Mouse (Mus musculus): ENCODE results near the gene Casz1. TPM values are rescaled to one million over a fixed set of nuclear protein-coding genes. Genes with fewer than 3 reads are reported as not detected.

Gene Casz1
- total RNA-seq, 2 experiments from 2014 or later = 1.2 to 2.5 TPM

DNA sequence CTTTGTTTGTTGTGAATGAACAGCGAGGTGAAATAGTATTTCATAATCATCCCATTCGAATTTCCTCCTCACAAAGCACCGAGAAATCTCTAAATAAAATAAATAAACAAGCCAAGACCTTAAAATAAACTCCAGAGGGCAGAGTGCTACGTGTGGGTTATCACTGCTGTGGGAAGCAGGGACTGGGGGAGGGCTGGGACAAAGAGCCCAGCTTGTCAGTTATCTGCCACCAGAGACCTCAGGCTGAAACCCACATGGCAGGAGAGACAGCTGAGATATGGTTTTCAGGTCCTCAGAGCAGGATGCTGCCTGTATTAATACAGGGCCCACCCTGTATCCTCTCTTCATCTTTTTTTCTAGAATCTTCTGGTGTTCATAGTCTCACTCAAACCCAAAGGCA, 9.2 kb upstream of the Casz1 start:
- ATAC-seq (replicated peaks; ENCODE audit: low FRiP score, poor library complexity, severe bottlenecking) = no peak

- ATAC-seq (replicated peaks; ENCODE audit: low FRiP score, poor library complexity, severe bottlenecking) = peak; percentile 59; the same call in 1 of the 2 replicates
Observed at GRCm38 (mm10) chr4:148797475-148798324, 6.5 kb upstream of the Casz1 start.

DNA sequence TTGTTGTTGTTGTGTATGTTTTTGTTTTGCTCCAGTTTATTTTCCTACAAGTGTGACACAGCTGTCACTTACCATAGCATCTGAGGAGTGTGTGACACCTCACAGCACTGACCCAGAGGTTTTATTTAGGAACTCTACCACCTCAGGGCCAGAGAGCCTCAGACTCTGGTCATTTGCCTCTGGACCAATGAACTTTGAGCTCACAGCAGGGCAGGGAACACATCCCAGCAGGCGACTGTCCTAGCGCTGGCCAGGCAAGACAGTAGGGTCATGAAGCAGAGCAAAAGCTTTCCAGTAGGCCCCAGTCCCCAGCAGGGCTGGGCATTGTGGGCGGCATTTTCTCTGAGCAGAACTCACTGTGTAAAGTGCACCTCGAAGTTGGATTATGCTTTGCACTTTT, 1.2 kb upstream of the Casz1 start:
- ATAC-seq (replicated peaks; ENCODE audit: low FRiP score, poor library complexity, severe bottlenecking) = no peak

DNA sequence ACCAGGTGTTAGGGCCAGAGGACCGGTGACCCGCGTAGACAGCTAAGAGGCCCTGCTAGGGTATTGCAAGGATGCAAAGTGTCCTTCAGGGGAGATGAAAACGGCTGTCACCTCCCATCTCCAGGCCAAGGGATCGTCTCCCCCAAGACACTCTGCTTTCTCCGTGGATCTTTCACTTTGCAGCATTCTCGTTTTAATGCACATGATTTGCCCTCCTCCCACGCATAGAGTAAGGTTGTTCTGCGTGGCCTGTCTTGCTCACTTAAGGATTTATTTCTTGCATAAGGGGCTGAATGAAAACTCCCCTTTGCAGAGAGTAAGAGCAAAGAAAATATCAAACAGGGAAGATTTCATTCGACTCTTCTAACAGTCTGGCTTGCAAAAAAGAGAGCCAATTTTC, 593 bp upstream of the Casz1 start:
- no peak for ATAC-seq (replicated peaks; ENCODE audit: low FRiP score, poor library complexity, severe bottlenecking)

DNA sequence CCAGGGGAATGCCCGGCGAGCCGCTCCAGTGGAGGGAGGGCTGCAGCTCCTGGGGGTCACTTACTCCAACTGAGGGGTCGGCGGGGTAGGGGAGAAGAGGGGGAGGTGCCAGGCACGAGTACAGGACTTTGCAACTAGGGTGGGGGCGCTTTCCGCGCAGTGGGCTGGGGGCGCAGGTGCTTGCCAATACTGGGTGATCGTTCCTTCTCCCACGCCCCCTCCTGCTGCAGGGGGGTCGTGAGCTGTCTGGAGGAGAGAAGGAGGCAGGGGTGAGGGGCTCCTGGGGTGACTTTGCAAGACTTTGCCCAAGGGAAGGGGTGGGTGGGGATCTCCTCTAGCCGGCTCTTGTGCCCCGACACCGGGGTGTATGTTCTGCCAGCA, 541 bp downstream of the Casz1 start:
- ATAC-seq (replicated peaks; ENCODE audit: low FRiP score, poor library complexity, severe bottlenecking) = no peak

- no peak for ATAC-seq (replicated peaks; ENCODE audit: low FRiP score, poor library complexity, severe bottlenecking)
Observed at GRCm38 (mm10) chr4:148805161-148805810, 1.1 kb downstream of the Casz1 start.

GRCm38 (mm10) chr4:148805811-148806747, 1.9 kb downstream of the Casz1 start:
- no peak for ATAC-seq (replicated peaks; ENCODE audit: low FRiP score, poor library complexity, severe bottlenecking)

DNA sequence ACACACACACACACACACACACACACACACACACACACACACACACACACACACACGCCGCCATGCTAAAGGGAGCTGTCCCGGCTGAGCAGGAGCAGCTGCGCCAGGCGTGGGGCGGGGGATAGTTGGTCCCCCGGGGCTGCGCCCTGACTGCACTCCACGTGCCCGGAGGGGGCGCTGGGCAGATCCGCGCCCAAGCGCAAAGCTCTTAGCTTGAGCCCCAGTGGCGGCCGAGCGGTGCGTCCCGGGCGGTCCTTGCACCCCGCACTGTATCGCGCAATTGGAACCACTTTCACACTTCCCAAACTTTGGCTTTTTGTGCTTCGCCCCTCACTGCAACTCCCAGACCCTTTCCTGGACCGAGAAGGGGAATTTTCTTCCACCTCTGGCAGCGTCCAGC, 2.6 kb downstream of the Casz1 start:
- ATAC-seq (replicated peaks; ENCODE audit: low FRiP score, poor library complexity, severe bottlenecking) = no peak

DNA sequence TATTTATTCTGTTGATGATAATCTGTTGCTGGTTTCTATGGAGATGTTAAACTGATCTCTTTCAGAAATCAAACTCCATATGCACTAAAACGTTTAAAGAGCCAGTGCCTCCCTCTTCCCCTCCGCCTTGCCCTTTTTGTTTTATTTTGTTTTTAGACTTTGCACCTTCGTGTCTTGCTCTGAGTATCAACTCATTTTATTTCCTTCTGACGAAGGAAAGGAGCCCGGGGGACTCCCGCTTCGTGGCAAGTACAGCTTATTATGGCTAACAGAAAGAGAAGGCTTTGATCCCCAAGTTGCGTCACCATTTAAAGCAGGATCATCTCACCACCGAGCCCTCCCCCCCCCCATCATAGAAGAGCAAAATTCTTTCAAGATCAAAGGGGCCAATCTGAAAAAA, 3.2 kb downstream of the Casz1 start:
- no peak for ATAC-seq (replicated peaks; ENCODE audit: low FRiP score, poor library complexity, severe bottlenecking)

GRCm38 (mm10) chr4:148808839-148809238, 4.6 kb downstream of the Casz1 start:
- no peak for ATAC-seq (replicated peaks; ENCODE audit: low FRiP score, poor library complexity, severe bottlenecking)

- no peak for ATAC-seq (replicated peaks; ENCODE audit: low FRiP score, poor library complexity, severe bottlenecking)
Observed at GRCm38 (mm10) chr4:148810706-148811105, 6.5 kb downstream of the Casz1 start.

- no peak for ATAC-seq (replicated peaks; ENCODE audit: low FRiP score, poor library complexity, severe bottlenecking)
Observed at GRCm38 (mm10) chr4:148811940-148812339, 7.7 kb downstream of the Casz1 start.

DNA sequence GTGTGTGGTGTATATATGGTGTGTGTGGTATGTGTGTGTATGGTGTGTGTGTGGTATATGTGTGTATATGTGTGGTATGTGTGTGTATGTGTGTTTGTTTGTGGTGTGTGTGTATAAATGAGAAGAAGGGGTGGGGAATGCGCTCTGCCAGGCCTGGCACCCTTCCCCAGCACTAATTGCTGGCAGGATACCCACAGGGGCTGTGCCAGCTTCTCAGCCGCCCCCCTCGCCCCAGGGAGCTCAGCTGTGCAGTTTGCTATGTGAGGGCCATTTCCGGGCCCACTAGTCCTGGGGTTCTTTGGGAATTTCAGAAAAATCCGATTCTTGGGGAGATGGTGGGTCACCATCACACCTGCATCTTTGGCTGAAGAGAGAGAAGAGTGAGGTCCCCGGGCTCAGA, 9.0 kb downstream of the Casz1 start:
- ATAC-seq (replicated peaks; ENCODE audit: low FRiP score, poor library complexity, severe bottlenecking) = no peak

GRCm38 (mm10) chr4:148816556-148816955, 12.3 kb downstream of the Casz1 start:
- ATAC-seq (replicated peaks; ENCODE audit: low FRiP score, poor library complexity, severe bottlenecking) = no peak

DNA sequence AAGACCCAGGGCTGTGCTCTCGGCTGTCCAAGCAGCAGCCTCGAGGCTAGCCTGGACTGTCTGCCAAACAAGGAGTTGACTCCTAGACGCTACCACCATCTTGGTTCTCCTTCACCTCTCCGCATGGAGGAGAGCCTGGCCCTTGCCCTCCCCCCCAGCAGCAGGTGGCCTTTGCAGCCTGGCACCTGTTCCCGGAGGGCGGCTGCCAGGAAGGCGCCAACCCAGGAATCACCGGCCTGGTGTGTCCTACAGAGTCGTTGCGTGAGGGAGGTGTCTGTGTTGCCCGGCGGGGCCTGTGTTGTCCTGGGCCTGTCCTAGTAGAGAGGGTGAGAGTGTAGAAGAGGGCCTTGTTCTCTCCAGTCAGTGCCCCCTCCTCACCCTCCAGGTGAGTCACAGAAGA, 13.9 kb downstream of the Casz1 start:
- no peak for ATAC-seq (replicated peaks; ENCODE audit: low FRiP score, poor library complexity, severe bottlenecking)

GRCm38 (mm10) chr4:148820171-148820570, 15.9 kb downstream of the Casz1 start:
- ATAC-seq (replicated peaks; ENCODE audit: low FRiP score, poor library complexity, severe bottlenecking) = no peak

GRCm38 (mm10) chr4:148823281-148823680, 19.1 kb downstream of the Casz1 start:
- ATAC-seq (replicated peaks; ENCODE audit: low FRiP score, poor library complexity, severe bottlenecking) = no peak

- ATAC-seq (replicated peaks; ENCODE audit: low FRiP score, poor library complexity, severe bottlenecking) = no peak
Observed at GRCm38 (mm10) chr4:148830350-148830749, 26.1 kb downstream of the Casz1 start.

- ATAC-seq (replicated peaks; ENCODE audit: low FRiP score, poor library complexity, severe bottlenecking) = no peak
Observed at GRCm38 (mm10) chr4:148833245-148833990, 29.2 kb downstream of the Casz1 start.

DNA sequence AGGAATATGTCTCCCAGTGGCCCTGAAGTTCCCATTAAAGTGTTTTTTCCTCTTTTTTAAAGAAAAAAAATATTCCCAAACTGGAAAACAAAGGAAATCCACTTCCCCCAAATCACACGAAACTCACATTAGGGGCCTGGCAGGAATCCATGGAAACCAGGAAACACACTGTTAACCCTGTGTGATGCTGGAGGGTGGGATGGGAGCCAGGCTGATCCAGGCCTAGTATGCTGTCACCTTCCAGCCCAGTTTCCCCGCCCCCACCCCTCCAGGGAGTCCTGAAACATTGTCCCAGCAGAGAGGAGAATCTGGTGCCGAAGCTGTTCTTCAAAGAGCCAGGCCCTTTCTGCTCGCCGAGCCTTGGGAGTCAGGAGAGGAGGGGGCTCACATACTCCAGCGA, 32.2 kb downstream of the Casz1 start:
- ATAC-seq (replicated peaks; ENCODE audit: low FRiP score, poor library complexity, severe bottlenecking) = no peak

Data from erythroblast, adult 5-6 weeks (primary cell).